Mouse (Mus musculus): ENCODE data around the gene Kcnk3. TPM values are rescaled to one million over a fixed set of nuclear protein-coding genes. Genes with fewer than 3 reads are reported as not detected.

Gene Kcnk3
- polyA plus RNA-seq, 1 experiment from 2014 or later = 0.12 TPM

DNA sequence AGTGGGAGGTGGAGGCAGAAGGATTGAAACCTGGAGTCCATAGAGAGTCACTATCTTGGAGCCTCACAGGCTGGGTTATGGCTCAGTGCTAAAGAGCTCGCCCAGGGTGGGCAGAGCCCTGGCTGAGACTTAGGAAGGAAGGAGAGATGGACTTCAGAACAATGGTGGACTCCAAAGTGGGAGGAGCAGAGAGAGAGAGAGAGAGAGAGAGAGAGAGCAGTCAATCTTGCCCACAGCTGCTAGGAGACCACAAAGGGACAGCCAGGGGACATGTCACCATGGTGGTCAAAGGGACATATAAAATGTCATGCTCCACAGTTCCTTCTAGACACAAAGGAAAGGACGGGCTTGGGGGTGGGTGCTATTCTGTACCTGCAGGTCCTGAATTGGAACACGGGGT, 15.3 kb downstream of the Kcnk3 start:
- DNase-seq (ENCODE audit: low spot score) (no peak), ATAC-seq (ENCODE audit: insufficient number of reproducible peaks, low FRiP score, low TSS enrichment, low read depth) (no peak)
- no peak overlapping the region for H3K4me2 ChIP-seq (ENCODE audit: low read depth, severe bottlenecking)
- H3K9me3 ChIP-seq (ENCODE audit: control insufficient read depth, low read length) = no peaks in the 10 kb centered on the region
- no peaks in the 10 kb centered on the region for H3K4me1 ChIP-seq (ENCODE audit: control insufficient read depth, insufficient read depth, low read length)
- H3K36me3 ChIP-seq (ENCODE audit: control insufficient read depth, insufficient read depth, low read length) = no peaks in the 10 kb centered on the region
- 73% methylated on average over 3 of the region's 3 CpGs for WGBS
- no peaks in the 10 kb centered on the region for H3K27me3 ChIP-seq (ENCODE audit: control insufficient read depth, insufficient read depth, low read length)
- H3K4me3 ChIP-seq (ENCODE audit: low read depth, low read length) = no peak overlapping the region
- H3K27ac ChIP-seq (replicated peaks; ENCODE audit: low read depth, low read length) = no peak overlapping the region
- H3K9ac ChIP-seq (ENCODE audit: low read length) = no peak overlapping the region

GRCm38 (mm10) chr5:30603926-30604325, 16.0 kb downstream of the Kcnk3 start:
- DNase-seq (ENCODE audit: low spot score) (no peak), ATAC-seq (ENCODE audit: insufficient number of reproducible peaks, low FRiP score, low TSS enrichment, low read depth) (no peak)
- no peak overlapping the region for H3K9ac ChIP-seq (ENCODE audit: low read length)
- no peaks in the 10 kb centered on the region for H3K36me3 ChIP-seq (ENCODE audit: control insufficient read depth, insufficient read depth, low read length)
- H3K4me1 ChIP-seq (ENCODE audit: control insufficient read depth, insufficient read depth, low read length) = no peaks in the 10 kb centered on the region
- H3K4me3 ChIP-seq (ENCODE audit: low read depth, low read length) = no peak overlapping the region
- H3K4me2 ChIP-seq (ENCODE audit: low read depth, severe bottlenecking) = no peak overlapping the region
- 65% methylated on average over 4 of the region's 4 CpGs for WGBS
- no peaks in the 10 kb centered on the region for H3K27me3 ChIP-seq (ENCODE audit: control insufficient read depth, insufficient read depth, low read length)
- no peak overlapping the region for H3K27ac ChIP-seq (replicated peaks; ENCODE audit: low read depth, low read length)
- H3K9me3 ChIP-seq (ENCODE audit: control insufficient read depth, low read length) = no peaks in the 10 kb centered on the region

- H3K4me1 ChIP-seq (ENCODE audit: control insufficient read depth, insufficient read depth, low read length) = no peaks in the 10 kb centered on the region
- no peak overlapping the region for H3K4me3 ChIP-seq (ENCODE audit: low read depth, low read length)
- no peak for DNase-seq (ENCODE audit: low spot score)
- no peak overlapping the region for H3K27ac ChIP-seq (replicated peaks; ENCODE audit: low read depth, low read length)
- H3K4me2 ChIP-seq (ENCODE audit: low read depth, severe bottlenecking) = no peak overlapping the region
- H3K36me3 ChIP-seq (ENCODE audit: control insufficient read depth, insufficient read depth, low read length) = no peaks in the 10 kb centered on the region
- 77% methylated on average over 8 of the region's 8 CpGs for WGBS
- H3K9ac ChIP-seq (ENCODE audit: low read length) = no peak overlapping the region
- no peaks in the 10 kb centered on the region for H3K27me3 ChIP-seq (ENCODE audit: control insufficient read depth, insufficient read depth, low read length)
- no peaks in the 10 kb centered on the region for H3K9me3 ChIP-seq (ENCODE audit: control insufficient read depth, low read length)
- ATAC-seq (ENCODE audit: insufficient number of reproducible peaks, low FRiP score, low TSS enrichment, low read depth) = no peak
Measured at GRCm38 (mm10) chr5:30604769-30605188, 16.8 kb downstream of the Kcnk3 start.

DNA sequence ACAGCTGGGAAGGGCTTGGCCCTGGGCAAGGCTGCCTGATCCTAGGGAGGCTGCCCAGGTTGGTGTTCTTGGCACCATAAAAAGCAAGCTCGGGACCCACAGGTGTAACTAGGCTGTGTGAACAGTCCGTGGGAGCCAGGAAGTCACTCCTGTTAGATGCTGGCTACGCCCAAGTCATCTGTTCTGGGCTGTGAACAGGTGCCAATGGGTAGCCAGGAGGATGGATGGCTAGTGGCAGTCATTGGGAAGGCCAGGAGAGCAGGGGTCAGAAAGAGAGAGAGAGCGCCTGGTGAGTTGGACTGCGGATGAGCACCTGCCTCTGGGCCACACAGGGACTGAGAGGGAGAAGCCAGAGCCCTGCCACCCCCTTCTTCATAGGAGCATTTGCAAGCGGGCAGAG, 17.7 kb downstream of the Kcnk3 start:
- no peak overlapping the region for H3K27ac ChIP-seq (replicated peaks; ENCODE audit: low read depth, low read length)
- no peak overlapping the region for H3K9ac ChIP-seq (ENCODE audit: low read length)
- H3K9me3 ChIP-seq (ENCODE audit: control insufficient read depth, low read length) = no peaks in the 10 kb centered on the region
- no peak overlapping the region for H3K4me2 ChIP-seq (ENCODE audit: low read depth, severe bottlenecking)
- ATAC-seq (ENCODE audit: insufficient number of reproducible peaks, low FRiP score, low TSS enrichment, low read depth) (no peak), DNase-seq (ENCODE audit: low spot score) (no peak)
- no peaks in the 10 kb centered on the region for H3K4me1 ChIP-seq (ENCODE audit: control insufficient read depth, insufficient read depth, low read length)
- H3K27me3 ChIP-seq (ENCODE audit: control insufficient read depth, insufficient read depth, low read length) = no peaks in the 10 kb centered on the region
- H3K36me3 ChIP-seq (ENCODE audit: control insufficient read depth, insufficient read depth, low read length) = no peaks in the 10 kb centered on the region
- no peak overlapping the region for H3K4me3 ChIP-seq (ENCODE audit: low read depth, low read length)
- 76% methylated on average over 6 of the region's 6 CpGs for WGBS

DNA sequence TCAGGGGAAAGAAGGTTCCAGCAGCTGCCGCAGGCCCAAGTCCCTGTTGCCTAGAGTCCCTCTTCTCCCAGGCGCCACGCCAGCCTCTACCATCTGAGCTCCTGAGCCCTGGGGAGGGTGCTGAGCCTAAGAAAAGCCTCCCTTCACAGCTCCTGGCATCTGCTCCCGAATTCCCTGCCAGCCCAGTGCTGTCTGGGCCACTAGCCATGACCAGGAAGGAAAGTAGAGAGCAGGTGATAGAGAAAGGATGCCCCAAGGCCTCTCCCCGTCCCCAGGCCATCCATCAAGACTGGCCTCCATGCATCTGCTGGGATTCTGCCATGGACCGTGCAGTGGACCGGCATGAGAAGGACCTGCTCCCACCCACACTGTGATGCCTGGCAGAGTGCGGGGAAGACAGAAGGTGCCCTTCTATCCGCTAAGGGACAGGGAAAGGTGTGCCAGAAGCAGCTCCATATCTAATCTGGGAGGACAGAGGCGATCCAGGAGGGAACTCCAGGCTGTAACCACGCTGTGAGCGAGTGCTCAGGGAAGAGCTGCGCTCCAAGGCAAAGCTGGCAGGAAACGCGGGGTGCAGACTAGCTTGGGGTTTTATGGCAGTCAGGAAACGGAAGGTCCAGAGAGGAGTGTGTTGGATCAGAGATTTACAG, 18.6 kb downstream of the Kcnk3 start:
- no peak overlapping the region for H3K4me2 ChIP-seq (ENCODE audit: low read depth, severe bottlenecking)
- no peaks in the 10 kb centered on the region for H3K27me3 ChIP-seq (ENCODE audit: control insufficient read depth, insufficient read depth, low read length)
- no peaks in the 10 kb centered on the region for H3K9me3 ChIP-seq (ENCODE audit: control insufficient read depth, low read length)
- H3K36me3 ChIP-seq (ENCODE audit: control insufficient read depth, insufficient read depth, low read length) = no peaks in the 10 kb centered on the region
- DNase-seq (ENCODE audit: low spot score) (no peak), ATAC-seq (ENCODE audit: insufficient number of reproducible peaks, low FRiP score, low TSS enrichment, low read depth) (no peak)
- no peak overlapping the region for H3K27ac ChIP-seq (replicated peaks; ENCODE audit: low read depth, low read length)
- no peak overlapping the region for H3K4me3 ChIP-seq (ENCODE audit: low read depth, low read length)
- WGBS = 67% methylated on average over 16 of the region's 16 CpGs
- H3K4me1 ChIP-seq (ENCODE audit: control insufficient read depth, insufficient read depth, low read length) = no peaks in the 10 kb centered on the region
- H3K9ac ChIP-seq (ENCODE audit: low read length) = no peak overlapping the region

- ATAC-seq (ENCODE audit: insufficient number of reproducible peaks, low FRiP score, low TSS enrichment, low read depth) (no peak), DNase-seq (ENCODE audit: low spot score) (no peak)
- Histone ChIP-seq H3K36me3 (ENCODE audit: control insufficient read depth, insufficient read depth, low read length) (no peaks in the 10 kb centered on the region), H3K4me2 (ENCODE audit: low read depth, severe bottlenecking) (no peak overlapping the region), H3K27me3 (ENCODE audit: control insufficient read depth, insufficient read depth, low read length) (no peaks in the 10 kb centered on the region), H3K4me1 (ENCODE audit: control insufficient read depth, insufficient read depth, low read length) (no peaks in the 10 kb centered on the region), H3K4me3 (ENCODE audit: low read depth, low read length) (no peak overlapping the region), H3K9me3 (ENCODE audit: control insufficient read depth, low read length) (no peaks in the 10 kb centered on the region), H3K27ac (replicated peaks; ENCODE audit: low read depth, low read length) (no peak overlapping the region), H3K9ac (ENCODE audit: low read length) (no peak overlapping the region)
- WGBS = 90% methylated on average over 7 of the region's 7 CpGs
Measured at GRCm38 (mm10) chr5:30609094-30609493, 21.1 kb downstream of the Kcnk3 start.

GRCm38 (mm10) chr5:30609918-30610645, 22.1 kb downstream of the Kcnk3 start:
- Histone ChIP-seq H3K9me3 (ENCODE audit: control insufficient read depth, low read length) (no peaks in the 10 kb centered on the region), H3K4me1 (ENCODE audit: control insufficient read depth, insufficient read depth, low read length) (no peaks in the 10 kb centered on the region), H3K4me3 (ENCODE audit: low read depth, low read length) (no peak overlapping the region), H3K36me3 (ENCODE audit: control insufficient read depth, insufficient read depth, low read length) (no peaks in the 10 kb centered on the region), H3K27me3 (ENCODE audit: control insufficient read depth, insufficient read depth, low read length) (no peaks in the 10 kb centered on the region), H3K4me2 (ENCODE audit: low read depth, severe bottlenecking) (no peak overlapping the region), H3K27ac (replicated peaks; ENCODE audit: low read depth, low read length) (no peak overlapping the region), H3K9ac (ENCODE audit: low read length) (no peak overlapping the region)
- WGBS = 87% methylated on average over 8 of the region's 8 CpGs
- ATAC-seq (ENCODE audit: insufficient number of reproducible peaks, low FRiP score, low TSS enrichment, low read depth) (no peak), DNase-seq (ENCODE audit: low spot score) (no peak)

DNA sequence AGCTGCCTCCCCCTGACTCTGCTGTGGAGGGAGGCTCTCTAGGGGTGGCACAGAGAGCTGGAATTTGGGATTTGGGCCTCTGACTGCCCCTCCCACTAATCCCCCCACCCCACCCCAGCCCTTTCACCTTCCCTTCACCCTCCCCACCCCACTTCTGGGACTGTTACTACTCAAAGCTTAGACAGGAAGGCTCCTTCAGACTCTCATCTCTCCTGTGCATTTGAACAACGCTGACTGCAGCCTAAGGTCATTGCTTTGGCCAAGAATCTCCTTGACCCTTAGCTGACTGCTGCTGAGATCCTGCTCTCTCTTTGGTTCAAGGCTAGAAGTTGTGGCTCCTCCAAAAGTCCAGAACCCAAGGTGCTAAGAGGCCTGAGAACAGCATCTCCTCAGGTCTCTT, 23.1 kb downstream of the Kcnk3 start:
- H3K9ac ChIP-seq (ENCODE audit: low read length) = no peak overlapping the region
- H3K9me3 ChIP-seq (ENCODE audit: control insufficient read depth, low read length) = no peaks in the 10 kb centered on the region
- H3K4me1 ChIP-seq (ENCODE audit: control insufficient read depth, insufficient read depth, low read length) = no peaks in the 10 kb centered on the region
- 74% methylated on average over 1 of the region's 1 CpGs for WGBS
- H3K27me3 ChIP-seq (ENCODE audit: control insufficient read depth, insufficient read depth, low read length) = no peaks in the 10 kb centered on the region
- no peak overlapping the region for H3K4me3 ChIP-seq (ENCODE audit: low read depth, low read length)
- ATAC-seq (ENCODE audit: insufficient number of reproducible peaks, low FRiP score, low TSS enrichment, low read depth) = no peak
- no peak overlapping the region for H3K27ac ChIP-seq (replicated peaks; ENCODE audit: low read depth, low read length)
- no peak for DNase-seq (ENCODE audit: low spot score)
- H3K36me3 ChIP-seq (ENCODE audit: control insufficient read depth, insufficient read depth, low read length) = no peaks in the 10 kb centered on the region
- H3K4me2 ChIP-seq (ENCODE audit: low read depth, severe bottlenecking) = no peak overlapping the region
